Mouse (Mus musculus): ENCODE measurements at regions not wholly inside any gene's neighbourhood (a gene's known extent, or its start where the extent isn't known, plus 50 kb on each side); places are given as distances from the start of the nearest gene placed in this dataset.

DNA sequence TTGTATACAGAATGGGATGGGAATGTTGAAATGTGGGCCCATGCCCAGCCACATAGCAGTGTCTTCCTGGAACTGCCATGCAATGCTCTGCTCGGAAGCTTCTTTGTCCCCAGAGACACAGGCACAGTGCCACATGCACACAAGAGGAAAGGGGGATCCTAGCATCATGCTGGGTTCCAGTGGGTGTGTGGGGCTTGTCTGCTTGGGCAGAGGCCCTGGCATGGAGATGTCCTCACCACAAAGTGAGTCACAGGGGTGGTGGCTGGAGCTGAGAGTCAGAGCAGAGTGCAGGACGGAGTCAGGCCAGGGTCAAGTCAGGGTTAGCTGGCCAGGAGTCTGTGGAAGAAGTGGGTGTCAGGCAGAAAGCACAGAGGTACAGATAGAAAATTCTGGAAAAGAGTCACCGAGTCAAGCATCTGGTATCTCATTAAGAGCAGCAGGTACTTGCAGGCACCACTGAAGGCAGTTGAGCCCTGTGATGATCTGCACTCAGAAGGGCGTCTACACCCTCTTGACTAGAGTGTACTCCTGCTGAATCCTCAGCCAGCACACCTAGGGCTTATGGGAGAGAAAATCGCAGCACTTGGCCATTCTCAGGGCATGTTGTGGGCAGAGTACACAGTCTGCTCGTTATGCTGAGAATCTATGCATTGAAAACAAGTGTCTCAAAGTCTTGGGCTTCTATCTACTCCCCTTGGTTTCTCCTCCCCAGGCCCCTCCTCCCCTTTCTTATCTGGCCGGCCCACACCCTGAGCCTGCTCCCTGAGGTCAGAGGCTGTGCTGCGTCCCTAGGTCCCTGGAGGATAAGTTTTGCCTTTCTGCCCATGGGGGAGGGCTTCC lies 85.3 kb downstream of the Ackr3 start:
- no peak for DNase-seq (ENCODE audit: low spot score)

DNA sequence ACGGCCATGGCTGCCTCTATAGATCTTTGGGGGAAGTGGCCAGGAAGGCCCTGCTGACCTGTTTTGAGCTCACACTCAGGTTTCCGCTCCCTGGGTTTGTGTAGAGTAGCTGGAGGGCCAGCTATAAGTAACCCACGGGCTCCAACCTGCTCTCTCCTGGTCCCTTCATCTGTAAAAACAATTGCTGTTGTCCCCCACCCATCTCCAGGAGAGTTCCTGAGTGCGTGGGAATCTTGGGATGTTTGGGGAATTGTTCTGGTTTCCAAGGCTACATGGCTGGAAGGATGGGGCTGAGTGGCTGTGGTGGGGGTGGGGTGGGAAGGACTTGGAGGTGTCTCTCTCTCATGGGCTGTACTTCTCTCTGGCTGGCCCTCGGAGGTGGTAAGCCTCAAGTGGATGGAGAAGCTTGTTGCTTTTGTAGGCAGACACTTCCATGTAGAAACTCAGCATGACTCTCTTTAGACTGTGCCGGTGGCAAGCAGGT lies 86.0 kb downstream of the Ackr3 start:
- DNase-seq (ENCODE audit: low spot score), result no peak

DNA sequence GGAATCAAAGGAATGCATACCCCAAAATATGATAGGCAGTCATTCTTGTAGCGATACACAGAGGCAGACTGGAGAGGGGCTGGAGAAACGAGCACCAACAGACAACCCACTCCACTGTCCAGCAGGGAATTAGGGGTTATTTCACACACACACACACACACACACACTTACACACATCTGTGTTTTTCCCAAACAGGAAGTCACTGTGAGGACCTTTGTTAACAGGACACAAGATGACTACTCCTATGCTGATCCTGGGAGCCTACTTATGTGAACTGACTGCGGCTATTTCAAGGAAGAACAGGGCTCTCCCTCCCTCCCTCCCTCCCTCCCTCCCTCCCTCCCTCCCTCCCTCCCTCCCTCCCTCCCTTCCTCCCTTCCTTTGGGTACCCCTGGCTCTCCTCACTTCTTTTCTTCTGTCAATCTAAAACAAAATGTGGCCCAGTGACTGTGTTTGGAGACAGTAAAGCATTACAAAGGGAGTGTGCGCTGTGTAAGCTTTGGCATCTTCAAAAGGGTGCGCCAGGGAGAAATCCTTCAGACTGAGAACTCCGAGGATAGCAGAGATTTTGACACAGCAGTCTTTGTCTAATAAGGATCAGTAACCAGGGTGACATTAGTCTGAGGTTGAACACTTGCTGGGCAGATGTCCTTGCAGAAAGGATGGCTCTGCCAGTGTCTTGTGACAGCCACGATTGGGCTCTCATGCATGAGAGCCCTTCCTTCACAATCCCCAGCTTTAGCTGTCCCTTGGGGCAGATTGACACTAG lies 86.8 kb downstream of the Ackr3 start:
- DNase-seq (ENCODE audit: low spot score), result no peak

DNA sequence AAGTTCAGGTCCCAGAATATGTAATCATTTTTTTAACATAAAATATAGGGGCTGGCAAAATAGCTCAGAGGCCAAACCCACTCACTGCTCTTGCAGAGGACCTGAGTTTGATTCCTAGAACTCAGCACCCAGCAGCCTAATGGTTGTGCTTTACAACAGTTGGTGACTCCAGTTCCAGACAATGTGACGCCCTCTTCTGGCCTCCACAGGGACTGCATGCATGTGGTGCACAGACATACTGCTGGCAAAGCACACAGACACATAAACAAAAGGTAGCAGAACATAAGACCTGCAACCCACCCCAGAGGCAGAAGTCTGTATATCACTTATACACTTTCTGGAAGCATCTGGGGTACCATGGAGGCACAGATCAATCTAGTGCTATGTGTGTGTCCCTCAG lies 87.5 kb downstream of the Ackr3 start:
- no peak for DNase-seq (ENCODE audit: low spot score)

DNA sequence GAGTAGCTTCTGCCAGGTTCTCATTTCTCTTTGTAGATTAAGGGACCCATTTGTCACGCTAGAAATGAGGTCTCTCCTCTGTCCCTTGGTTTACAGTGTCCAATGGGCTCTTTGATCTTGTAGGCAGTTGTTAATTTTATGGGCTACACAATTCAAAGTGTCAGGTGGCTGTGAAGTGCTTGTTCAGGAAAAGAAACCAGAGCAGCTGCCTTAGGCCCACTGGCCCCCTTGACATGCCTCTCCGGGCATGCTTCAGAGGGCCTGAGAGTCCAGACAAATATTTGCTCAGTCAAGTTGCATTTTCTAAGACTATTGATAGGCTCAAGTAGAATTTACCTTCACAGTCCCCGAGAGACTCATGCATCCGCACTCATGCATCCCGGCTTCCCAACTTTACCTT lies 94.0 kb downstream of the Ackr3 start:
- no peak for DNase-seq (ENCODE audit: low spot score)

DNA sequence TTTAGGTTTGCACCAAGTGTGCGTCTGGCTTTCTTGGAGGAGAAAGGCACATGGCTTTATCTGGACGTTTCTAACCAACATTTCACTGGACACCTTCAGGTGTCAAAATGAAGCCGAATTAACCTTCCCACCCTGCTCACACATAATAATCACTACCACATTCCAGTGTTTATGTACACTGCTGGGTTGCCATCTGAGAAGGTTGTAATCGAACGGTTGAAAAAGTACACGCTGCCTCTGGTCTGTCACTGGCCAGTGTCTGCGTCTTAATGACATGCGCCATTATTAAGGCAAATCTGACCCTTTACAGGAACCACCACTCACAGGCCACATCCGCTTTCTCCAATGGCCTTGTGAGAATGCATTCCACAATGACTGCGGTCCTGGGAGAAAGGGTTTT lies 96.4 kb downstream of the Ackr3 start:
- DNase-seq (ENCODE audit: low spot score), result no peak

DNA sequence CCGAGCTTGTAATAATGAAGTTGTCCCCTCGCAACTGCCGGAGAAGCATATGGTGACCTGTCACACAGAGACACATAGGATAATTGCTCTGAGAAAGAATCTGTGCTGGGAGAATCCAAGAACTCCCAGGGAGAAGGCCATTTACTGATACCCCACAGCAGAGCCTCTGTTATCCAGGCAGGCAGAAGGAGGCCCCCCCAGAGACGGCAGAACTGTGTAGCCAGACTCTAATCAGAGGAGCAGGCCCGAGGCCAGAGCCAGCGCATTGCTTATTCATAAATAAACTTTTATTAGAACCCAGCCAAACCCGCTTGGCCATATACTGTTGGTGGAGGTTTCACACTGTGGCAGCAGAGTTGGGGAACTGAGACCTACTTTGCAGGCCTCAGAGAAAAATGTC lies 100.6 kb downstream of the Ackr3 start:
- no peak for DNase-seq (ENCODE audit: low spot score)

DNA sequence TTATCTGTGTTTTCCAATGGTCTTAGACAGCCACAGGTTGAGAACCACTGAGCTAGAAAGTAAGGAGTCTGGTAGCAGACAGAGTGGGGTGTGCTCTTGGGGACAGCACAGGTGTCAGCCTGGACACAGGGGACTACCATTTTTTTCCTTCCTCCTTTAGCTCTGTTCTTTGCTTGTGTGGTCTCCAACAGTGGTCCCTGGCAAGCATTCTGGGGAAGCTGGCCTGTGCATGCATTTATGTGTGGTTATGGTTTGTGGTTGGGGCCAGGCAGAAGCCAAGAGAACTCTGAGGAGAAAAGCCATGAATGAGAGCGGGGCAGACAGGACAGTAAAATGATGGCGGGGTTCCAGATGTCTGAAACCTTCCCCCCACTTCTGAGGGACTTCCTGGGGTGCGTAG lies 107.2 kb downstream of the Ackr3 start:
- no peak for DNase-seq (ENCODE audit: low spot score)

DNA sequence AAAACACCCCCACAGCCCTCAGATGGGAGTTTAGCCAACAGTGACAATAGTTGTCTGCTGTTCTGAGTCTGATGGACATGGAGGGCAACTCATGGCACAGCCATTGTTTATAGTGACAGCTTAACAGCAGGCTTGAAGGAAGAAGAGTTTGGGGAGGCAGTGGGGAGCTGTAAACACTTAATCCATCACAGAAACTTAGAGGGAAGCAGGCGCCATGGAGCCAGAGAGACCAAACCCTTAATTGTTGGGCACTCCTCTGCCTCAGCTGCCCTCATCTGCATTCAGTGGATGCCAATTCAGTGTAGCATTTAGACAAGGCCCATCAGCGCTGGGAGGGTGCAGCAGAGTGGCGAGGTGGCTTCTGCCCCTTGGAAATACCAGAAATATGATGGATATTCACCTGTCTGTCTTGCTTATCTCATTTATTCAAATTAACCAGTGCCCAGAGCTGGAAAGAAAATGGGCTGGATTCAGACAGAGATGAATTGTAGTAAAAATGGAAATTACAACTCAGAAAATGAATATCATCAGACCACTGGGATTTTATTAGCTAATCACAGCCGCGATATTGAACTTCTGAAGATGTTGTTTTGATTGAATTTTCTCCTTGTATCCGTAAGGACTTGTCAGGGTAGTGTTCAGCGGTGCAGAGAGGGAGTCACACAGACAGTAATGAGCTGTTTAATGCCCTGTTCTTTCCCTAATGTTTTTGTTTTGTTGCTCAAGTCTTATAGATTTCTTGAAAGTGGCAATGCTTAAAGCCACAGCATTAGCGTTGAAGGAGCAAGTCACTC lies 108.1 kb downstream of the Ackr3 start:
- DNase-seq (ENCODE audit: low spot score), result no peak

DNA sequence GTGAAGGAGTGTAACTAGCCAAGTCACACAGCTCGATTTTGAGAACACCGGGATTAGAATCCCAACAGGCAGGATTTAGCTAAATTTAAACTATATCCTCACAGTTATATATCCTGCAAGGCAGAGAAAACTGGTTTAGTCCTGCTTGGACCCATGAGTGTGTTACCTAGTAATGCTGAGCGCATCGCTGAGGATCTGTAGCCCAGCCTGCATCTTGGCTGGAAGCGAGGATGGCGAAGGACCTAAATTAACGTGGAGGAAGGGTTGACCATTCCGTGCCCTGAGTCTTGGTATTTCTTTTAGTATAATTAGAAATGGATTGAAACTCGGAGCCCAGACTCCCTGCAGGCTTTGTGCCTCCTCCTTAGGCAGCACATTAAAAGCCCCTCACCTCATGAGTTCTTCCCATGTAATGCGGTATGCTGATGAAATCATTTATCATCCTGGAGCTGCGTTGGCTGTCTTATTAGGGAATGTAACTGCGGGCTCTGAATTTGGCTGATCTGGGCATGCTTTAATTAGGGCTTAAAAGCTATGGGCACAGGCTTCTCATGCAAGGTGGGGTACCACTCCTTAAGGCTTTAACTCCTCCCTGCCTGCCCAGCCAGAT lies 110.1 kb downstream of the Ackr3 start:
- no peak for DNase-seq (ENCODE audit: low spot score)

DNA sequence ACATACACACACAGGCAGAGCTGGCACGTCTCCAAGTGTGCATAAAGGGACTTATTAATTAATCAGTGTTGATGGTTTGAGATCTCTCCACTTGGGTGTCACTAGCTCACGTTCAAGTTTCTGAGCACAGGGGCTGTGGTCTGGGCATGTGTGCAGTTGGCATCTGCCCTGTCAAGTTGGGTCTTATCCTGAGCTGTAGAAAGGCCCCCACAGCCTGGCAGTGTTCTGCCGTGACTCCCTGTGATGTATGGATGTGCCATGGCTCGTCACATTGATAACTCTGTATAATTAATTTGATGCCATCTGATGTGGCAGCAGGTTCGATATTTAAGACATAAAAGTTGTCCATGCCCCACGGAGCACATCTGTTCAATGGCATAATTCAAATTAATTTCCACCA lies 114.1 kb downstream of the Ackr3 start:
- DNase-seq (ENCODE audit: low spot score), result no peak

DNA sequence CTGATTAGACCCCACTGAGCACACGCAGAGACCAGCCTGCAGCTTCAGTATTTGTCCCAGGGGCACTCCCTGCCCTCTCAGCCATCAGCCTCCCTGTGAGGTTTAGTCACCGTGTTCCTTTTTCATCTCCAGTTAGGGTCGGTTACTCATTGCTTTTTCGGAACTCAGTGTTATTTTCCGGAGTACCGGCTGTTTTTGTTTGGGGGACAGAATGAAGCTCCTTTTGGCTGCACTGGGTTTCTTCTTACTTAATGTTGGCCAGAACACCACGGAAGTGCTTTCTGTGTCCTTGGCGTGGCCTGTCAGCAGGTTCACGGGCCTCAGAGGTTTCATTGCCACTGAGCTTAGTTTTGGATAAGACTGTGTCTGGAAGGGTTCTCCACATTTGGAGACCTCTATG lies 114.7 kb downstream of the Ackr3 start:
- DNase-seq (ENCODE audit: low spot score), result no peak

DNA sequence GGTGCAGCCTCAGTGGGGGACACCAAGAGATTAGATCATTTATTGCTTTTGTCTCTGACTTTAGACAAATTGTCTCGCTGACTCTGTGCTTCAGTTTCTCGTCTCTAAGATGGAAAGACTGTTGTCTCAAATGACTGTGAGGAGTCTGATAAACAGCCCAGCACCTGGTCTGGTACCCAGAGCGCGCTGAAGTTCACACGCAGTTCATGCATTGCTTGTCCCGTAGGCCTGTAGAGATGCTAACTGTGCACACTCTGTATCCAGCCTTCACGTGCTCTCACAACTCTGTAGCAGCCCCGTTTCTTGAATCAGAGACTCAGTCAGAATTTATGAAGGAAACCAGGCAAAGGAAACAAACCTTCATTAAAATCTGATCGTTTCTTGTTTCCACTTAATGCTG lies 116.7 kb downstream of the Ackr3 start:
- no peak for DNase-seq (ENCODE audit: low spot score)

DNA sequence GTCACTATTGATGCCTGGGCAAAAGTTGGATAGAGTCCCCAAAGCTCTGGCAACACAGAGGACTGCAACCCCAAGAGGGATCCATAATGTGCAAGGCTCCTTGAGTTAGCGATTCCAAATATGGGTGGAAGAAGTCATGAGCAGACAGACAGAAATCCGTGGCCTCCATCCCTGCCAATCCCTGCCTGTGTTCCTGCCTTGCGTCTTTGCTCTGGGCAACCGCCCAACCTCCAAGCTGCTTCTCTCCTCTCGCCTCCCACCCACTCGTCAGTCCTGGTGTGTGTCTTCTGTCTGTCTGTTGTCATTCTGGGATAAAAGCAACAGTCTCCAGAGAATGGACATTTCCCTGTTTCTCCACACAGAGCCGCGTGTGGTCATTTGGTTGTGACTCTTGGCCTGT lies 117.7 kb downstream of the Ackr3 start:
- no peak for DNase-seq (ENCODE audit: low spot score)

DNA sequence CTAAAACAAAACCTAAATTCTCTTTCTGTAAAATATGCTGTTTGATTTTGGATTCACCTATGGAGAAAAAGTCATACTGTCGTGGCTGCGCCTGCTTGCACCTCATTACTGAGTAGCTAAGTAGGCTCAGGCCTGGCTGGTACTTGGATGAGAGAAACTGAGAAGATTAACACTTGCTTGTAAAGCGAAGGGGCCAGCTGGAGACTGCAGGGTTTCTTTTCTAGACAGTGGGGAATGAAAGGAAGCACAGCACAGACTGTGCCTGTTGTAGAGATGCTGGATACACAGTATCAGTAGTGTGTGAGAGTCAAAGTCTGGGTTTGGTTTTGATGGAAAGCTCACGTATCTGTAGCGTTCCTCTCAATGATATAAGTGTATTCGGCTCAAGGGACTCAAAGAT lies 123.5 kb downstream of the Ackr3 start:
- no peak for DNase-seq (ENCODE audit: low spot score)

DNA sequence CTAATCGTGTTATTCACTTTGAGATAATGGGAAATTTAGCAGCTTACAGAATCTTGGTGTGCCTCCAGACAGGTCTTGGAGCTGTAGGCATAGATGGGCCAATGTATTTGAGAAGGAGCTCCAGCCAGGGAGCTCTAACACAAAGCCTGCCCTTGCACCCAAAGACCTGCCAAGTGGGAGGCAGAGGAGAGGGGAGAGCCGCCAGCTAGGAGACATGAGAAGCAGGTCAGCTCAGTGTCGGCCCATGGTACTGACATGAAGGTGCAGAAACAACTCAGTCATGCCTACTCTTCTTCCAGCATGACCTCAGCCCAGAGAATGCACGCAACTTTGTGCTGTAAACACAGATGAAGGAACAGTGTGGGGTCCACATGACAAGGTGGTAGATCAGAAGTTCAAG lies 128.8 kb downstream of the Ackr3 start:
- no peak for DNase-seq (ENCODE audit: low spot score)

DNA sequence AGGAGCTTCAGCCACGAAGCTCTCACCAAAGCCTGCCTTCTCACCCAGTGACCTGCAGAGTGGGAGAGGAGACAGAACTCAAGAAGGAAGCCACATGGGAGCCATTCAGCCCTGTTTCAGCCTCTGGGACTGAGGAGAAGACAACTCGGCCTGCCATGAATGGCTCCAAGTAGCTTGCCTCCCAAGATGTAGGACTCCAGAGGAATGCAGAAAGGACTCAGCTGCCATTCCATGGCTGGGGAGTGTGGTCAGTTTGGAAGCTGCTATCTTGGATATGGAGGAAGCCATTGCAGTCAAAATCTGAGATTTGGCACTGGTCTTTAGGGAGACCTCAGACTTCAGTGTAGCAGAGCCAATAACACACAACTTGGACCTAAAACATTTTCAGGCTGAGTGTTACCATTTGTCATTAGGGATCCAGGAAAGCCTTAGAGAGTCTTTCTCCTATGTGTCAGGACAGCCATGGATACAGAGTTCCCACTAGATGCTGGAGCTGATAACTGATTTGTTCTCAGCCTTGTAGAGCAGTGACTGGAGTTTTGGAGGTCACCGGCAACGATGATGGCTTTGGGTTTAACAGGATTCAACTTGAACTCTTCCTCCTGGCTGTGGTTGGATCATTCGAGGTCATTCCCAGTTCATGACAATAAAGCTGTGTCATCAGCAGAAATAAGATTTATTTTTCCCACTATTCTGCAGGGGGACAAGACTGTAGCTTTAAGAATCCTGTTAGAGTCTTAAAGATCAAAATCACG lies 130.1 kb downstream of the Ackr3 start:
- no peak for DNase-seq (ENCODE audit: low spot score)

DNA sequence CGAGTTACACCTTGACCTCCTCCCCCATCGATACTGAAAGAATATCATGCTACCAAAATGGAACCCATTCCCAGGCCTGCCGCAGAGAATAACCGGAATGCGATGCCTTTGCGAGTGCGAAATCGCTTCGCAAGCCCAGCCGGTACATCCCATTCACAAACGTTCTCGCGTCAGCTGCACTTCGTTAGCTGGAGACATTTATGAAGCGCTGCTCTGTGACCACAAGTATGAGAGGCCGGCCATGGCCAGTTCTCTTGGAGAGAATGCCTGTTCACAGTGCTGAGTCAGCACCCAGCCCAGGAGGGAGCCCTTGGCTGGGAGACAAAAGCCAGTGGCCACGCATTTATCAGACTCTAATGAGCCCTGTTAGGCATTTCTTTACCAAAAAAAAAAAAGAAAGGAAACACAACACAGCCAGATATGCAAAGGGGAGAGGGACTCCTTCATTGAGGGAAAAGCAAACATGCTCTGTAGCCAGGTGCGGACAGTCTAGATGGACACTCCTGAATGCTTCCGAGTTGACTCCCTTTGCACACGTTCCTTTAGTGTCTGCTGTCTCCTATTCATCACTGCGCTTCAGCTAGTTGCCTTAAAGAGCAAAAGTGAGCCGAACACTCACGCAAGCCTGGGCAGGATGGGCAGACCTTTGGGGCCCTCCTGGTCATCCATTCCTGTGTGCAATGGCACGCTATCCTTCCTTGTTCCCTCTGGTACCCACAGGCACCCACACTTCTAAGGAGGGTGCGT lies 131.4 kb downstream of the Ackr3 start:
- peak; percentile 66 for DNase-seq (ENCODE audit: low spot score)

DNA sequence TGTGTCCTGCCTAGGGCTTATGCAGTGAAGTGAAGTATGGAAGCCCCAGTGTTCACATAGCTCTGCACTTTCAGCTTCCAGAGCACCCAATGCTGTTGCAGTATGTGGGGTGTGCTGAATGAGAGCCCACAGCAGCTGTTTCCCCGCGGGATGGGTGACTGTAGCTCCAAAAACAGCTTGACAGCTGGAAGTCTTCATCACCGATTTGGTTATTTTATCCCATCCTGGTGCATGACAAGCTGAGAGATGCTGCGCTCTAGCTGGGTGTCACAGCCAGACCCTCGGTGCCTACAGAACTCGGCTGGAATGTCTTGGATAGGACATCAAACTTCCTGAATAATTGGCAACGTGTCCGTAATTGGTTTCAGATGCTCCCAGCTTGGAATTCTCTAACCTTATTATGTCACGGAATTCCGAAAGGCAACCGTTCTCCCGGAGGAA lies 134.1 kb downstream of the Ackr3 start:
- DNase-seq (ENCODE audit: low spot score), result no peak

DNA sequence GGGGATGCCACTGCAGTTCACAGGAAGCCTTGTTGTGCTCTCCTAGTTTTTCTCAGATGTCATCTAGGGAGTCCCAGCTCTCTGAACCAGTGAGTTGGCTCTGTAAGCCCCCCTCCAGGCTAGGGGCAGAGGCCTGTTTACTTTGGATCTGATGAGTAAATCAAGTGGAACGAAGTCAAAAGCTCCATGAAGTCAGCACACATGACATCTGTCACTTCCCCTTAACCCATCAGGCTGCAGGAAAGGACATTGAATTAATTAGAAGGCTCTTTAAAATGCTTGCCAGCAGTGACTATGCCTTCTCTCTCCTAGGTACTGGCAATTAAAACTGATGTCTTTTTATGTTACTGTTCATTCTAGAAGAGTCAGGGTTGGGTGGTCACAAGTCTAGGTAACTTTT lies 138.6 kb downstream of the Ackr3 start:
- no peak for DNase-seq (ENCODE audit: low spot score)

DNA sequence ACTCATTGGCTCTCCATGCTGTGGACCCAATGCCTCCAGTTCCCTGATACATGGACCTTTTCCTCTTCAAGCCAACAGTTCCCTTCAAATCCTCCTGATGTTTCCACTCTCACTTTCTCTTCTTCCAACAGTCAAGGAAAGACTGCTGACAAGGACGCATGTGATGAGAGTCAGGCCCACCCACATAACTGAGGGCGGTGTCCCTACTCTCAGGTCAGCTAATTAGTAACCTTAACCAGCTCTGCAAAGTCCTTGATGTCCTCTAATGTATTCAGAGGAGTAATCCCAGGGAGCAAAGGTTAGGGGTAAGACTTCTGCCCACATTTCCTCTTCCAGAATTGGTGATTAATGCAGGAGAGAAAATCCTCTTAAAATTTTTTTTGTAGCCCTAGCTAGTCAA lies 139.7 kb downstream of the Ackr3 start:
- no peak for DNase-seq (ENCODE audit: low spot score)

All from testis, postnatal 10 days (tissue).